Mouse (Mus musculus) stomach, embryonic 16.5 days (tissue): ENCODE data around the gene Ugt1a5. TPM values are rescaled to one million over a fixed set of nuclear protein-coding genes. Genes with fewer than 3 reads are reported as not detected.
A peak's percentile ranks its signal among the peaks of the same experiment; 100 is the strongest.
"Not testable (repeated sequence)": the region's sequence is repeated elsewhere in the genome, so short reads cannot be mapped to it uniquely, and the experiment has no call there.

Experiments used
- ATAC-seq: fragments of 200-750 bp; cut with Nextera tagmentation; 2 replicates; pipeline ENCODE4 v1.8.0; 2017; ENCODE audit warnings: moderate number of reproducible peaks, moderate TSS enrichment; ENCODE audit not compliant: insufficient read depth, low FRiP score
- H3K27ac ChIP-seq: fragments of 300-500 bp; sonication (generic); 2 replicates; pipeline ENCODE4 v1.5.1; 2014; ENCODE audit warnings: low read length
- H3K27me3 ChIP-seq: fragments of 300-500 bp; sonication (generic); 2 replicates; pipeline ENCODE4 v1.6.1; 2014; ENCODE audit warnings: low read length, control low read depth, mixed read lengths; ENCODE audit not compliant: control insufficient read depth, insufficient read depth
- H3K36me3 ChIP-seq: fragments of 300-500 bp; sonication (generic); 2 replicates; pipeline ENCODE4 v1.6.1; 2014; ENCODE audit warnings: low read length; ENCODE audit not compliant: control insufficient read depth, insufficient read depth
- H3K4me1 ChIP-seq: fragments of 300-500 bp; sonication (generic); 2 replicates; pipeline ENCODE4 v1.6.1; 2014; ENCODE audit warnings: low read length, control low read depth, mixed read lengths; ENCODE audit not compliant: control insufficient read depth, insufficient read depth
- H3K4me2 ChIP-seq: fragments of 300-500 bp; sonication (generic); 2 replicates; pipeline ENCODE4 v1.6.1; 2014; ENCODE audit warnings: low read depth, low read length, mixed read lengths
- H3K4me3 ChIP-seq: fragments of 300-500 bp; sonication (generic); replicated peaks from 2 replicates; pipeline ENCODE4 v1.5.1; 2014; ENCODE audit warnings: mild to moderate bottlenecking, low read length
- H3K9ac ChIP-seq: fragments of 300-500 bp; sonication (generic); 2 replicates; pipeline ENCODE4 v1.6.1; 2014; ENCODE audit warnings: low read length
- H3K9me3 ChIP-seq: fragments of 300-500 bp; sonication (generic); replicated peaks from 2 replicates; pipeline ENCODE4 v1.6.1; 2016; ENCODE audit warnings: low read length, control low read depth; ENCODE audit not compliant: control insufficient read depth
- WGBS: fragments of 180-500 bp; shearing (Covaris S2); extraction: QIAGEN DNeasy Blood & Tissue Kit; methylation state at CpG from one replicate; pipeline ENCODE4 v1.1.7; 2014; 5-methylcytosine and 5-hydroxymethylcytosine counted together
- polyA plus RNA-seq: library from polyadenylated mRNA; unstranded; fragments of >200 nt; fragmentation: Nextera tagmentation; extraction: Ambion mirVana; gene quantifications from 2 replicates; pipeline ENCODE4 v1.2.1, GENCODE M21; 2015

Gene Ugt1a5
- 0.10 TPM in 1 of 2 replicates, not detected in the other for polyA plus RNA-seq

DNA sequence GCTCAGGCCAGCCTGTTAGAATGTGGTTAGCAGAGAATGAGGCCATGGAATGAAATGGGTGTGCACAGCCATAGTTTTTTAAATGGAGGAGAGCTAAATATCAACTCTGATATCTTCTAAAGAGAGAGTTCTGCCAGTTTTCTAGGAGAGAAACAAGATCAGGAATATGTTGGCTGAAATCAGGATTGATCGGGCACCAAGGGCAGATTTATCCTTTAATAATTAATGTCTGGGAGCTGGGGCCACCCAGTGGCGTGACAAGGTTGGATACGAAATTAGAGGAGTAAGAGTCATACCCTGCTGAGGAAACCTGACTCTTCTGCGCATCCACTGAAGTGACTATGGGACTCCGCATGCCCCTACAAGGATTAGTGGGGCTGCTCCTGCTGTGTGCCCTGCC lies at the start of gene Ugt1a5:
TSS of gene Ugt1a5 (plus strand) at position 302 of the 400 bp plus-strand sequence.
- Histone ChIP-seq H3K27me3 (no peaks in the 10 kb centered on the region), H3K4me1 (no peaks in the 10 kb centered on the region), H3K4me2 (no peak within 1 kb of the TSS), H3K9me3 (no peaks in the 10 kb centered on the region; the same call in 1 of the 2 replicates), H3K36me3 (no peaks in the 10 kb centered on the region), H3K4me3 (no peak within 1 kb of the TSS), H3K27ac (no peak within 1 kb of the TSS), H3K9ac (no peak within 1 kb of the TSS)
- ATAC-seq, result no peak
- 75% methylated on average over 5 of the region's 5 CpGs for WGBS

GRCm38 (mm10) chr1:88120550-88120949 lies 45.3 kb upstream of the Ugt1a5 start:
- H3K4me3 ChIP-seq, H3K9ac ChIP-seq, H3K9me3 ChIP-seq, H3K36me3 ChIP-seq, H3K27ac ChIP-seq, H3K4me2 ChIP-seq, H3K27me3 ChIP-seq, H3K4me1 ChIP-seq, ATAC-seq: not testable (repeated sequence)
- WGBS, result 19% methylated on average over 3 of the region's 4 CpGs

GRCm38 (mm10) chr1:88121521-88121920 lies 44.3 kb upstream of the Ugt1a5 start:
- ATAC-seq, result not testable (repeated sequence)

GRCm38 (mm10) chr1:88125827-88126360 lies 39.9 kb upstream of the Ugt1a5 start:
- not testable (repeated sequence) for H3K4me3 ChIP-seq, H3K27me3 ChIP-seq, H3K9me3 ChIP-seq, H3K27ac ChIP-seq, H3K9ac ChIP-seq, H3K36me3 ChIP-seq, H3K4me1 ChIP-seq, H3K4me2 ChIP-seq, ATAC-seq
- 74% methylated on average over 4 of the region's 4 CpGs for WGBS

More at GRCm38 (mm10) chr1:88121521-88121920, 44.3 kb upstream of the Ugt1a5 start:
- H3K27me3 ChIP-seq, H3K36me3 ChIP-seq, H3K9ac ChIP-seq, H3K27ac ChIP-seq, H3K4me1 ChIP-seq, H3K4me3 ChIP-seq, H3K4me2 ChIP-seq, H3K9me3 ChIP-seq: not testable (repeated sequence)
- no CpG with 5 or more reads among the region's 1 CpGs for WGBS

DNA sequence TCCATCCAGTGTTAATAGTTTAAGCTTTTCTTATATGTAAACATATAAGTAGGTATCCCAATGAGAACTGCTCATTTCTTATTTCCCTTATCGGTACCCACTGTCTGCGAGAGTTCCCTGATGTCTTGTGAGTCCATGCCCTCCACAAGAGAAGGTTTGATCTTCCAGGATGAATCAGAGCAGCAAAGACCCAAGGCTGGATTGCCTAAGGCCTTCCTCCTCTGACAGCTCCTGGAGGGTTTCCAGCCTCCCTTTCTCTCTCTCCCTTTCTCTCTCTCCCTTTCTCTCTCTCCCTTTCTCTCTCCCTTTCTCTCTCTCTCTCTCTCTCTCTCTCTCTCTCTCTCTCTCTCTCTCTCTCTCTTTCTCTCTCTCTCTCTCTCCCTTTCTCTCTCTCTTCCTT lies 36.7 kb upstream of the Ugt1a5 start:
- WGBS, result 80% methylated on average over 2 of the region's 2 CpGs

GRCm38 (mm10) chr1:88130223-88130622 lies 35.6 kb upstream of the Ugt1a5 start:
- not testable (repeated sequence) for H3K27ac ChIP-seq, H3K9me3 ChIP-seq, H3K36me3 ChIP-seq, ATAC-seq, H3K9ac ChIP-seq, H3K4me2 ChIP-seq, H3K27me3 ChIP-seq, H3K4me1 ChIP-seq, H3K4me3 ChIP-seq
- 58% methylated on average over 1 of the region's 1 CpGs for WGBS

More for the DNA sequence above, 36.7 kb upstream of the Ugt1a5 start:
- not testable (repeated sequence) for H3K4me2 ChIP-seq, ATAC-seq, H3K9me3 ChIP-seq, H3K27ac ChIP-seq, H3K9ac ChIP-seq, H3K36me3 ChIP-seq, H3K4me1 ChIP-seq, H3K27me3 ChIP-seq, H3K4me3 ChIP-seq

GRCm38 (mm10) chr1:88133908-88134456 lies 31.8 kb upstream of the Ugt1a5 start:
- H3K4me2 ChIP-seq, result no peak overlapping the region
- H3K9ac ChIP-seq, result no peak overlapping the region
- H3K9me3 ChIP-seq, result no peaks in the 10 kb centered on the region
- ATAC-seq, result peak; percentile 27; the same call in 1 of the 2 replicates
- H3K4me1 ChIP-seq, result no peaks in the 10 kb centered on the region
- H3K27me3 ChIP-seq, result no peaks in the 10 kb centered on the region
- H3K4me3 ChIP-seq, result no peak overlapping the region
- H3K36me3 ChIP-seq, result no peaks in the 10 kb centered on the region
- H3K27ac ChIP-seq, result peak overlapping the region; percentile 73
- 55% methylated on average over 3 of the region's 3 CpGs for WGBS

DNA sequence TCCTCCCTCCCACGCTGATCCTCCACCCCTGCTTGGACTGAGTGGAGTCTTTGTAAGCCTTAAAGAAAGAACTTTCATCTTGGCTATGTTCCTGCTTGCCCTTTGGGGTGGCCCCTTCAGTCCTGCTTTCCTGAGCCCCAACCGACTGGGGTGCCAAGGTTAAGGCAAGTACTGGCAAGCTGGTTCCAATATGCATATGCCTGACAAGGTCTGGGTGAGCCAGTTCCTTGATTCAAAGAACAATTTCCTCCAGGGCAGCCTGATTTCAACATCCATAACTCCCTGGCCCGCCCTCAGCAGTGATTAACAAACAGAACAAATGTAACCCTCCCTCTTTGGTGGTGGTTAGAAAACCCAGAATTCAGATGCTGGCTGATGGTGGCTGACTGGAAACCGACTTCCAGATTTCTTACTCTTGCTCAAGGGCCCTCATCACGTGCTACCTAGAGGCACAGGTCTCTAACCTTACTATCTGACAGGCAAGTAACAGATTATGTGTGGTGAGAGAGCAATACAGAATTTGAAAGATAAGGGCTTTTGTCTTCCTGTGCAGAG lies 31.3 kb upstream of the Ugt1a5 start, which contains the start of gene Ugt1a6a:
TSS of gene Ugt1a6a (plus strand) at position 353 of the 555 bp plus-strand sequence.
- not testable (repeated sequence) for H3K36me3 ChIP-seq, H3K9ac ChIP-seq, H3K27me3 ChIP-seq, H3K9me3 ChIP-seq, H3K4me1 ChIP-seq
- Histone ChIP-seq H3K4me2 (peak within 1 kb of the TSS; percentile 20; the same call in 1 of the 2 replicates), H3K27ac (peak within 1 kb of the TSS; percentile 73), H3K4me3 (peak within 1 kb of the TSS; percentile 4)
- peak; percentile 75 for ATAC-seq
- 26% methylated on average over 5 of the region's 5 CpGs for WGBS

DNA sequence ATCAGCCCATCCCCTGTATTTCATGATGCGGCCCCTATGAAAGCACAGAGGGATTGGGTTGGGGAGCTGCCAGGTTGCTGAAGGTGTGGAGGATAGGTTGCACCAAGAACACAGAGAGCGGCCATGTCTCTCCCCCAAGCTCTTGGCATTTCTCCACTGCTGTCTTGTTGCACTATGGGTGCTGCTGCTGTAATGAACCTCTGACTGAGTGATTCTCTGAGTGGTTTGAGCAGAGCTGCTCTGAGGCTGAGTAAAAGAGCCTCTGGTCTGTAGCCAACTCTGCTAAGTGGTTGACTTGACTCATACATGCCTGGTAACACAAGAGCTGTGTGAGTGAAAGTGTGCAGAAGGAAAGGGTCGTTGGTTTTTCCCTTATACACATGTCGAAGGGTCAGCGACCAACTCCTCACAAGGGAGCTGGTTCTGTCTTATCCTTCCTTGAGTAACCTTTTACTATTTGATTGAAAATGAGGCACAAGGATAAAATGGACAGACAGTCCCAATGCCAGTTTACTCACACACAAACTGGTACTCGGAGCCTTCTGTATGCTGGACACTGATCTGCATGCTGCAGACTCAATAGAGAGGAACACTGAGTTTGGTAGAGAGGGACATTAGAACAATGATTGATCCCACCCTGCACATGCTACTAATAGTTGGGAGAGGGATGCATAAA lies 30.4 kb upstream of the Ugt1a5 start:
- H3K27ac ChIP-seq, H3K9me3 ChIP-seq, ATAC-seq, H3K27me3 ChIP-seq, H3K4me1 ChIP-seq, H3K9ac ChIP-seq, H3K36me3 ChIP-seq: not testable (repeated sequence)
- H3K4me2 ChIP-seq, result peak overlapping the region; percentile 20; the same call in 1 of the 2 replicates
- peak overlapping the region; percentile 4 for H3K4me3 ChIP-seq
- WGBS, result 73% methylated on average over 5 of the region's 6 CpGs
